Mouse (Mus musculus) layer of hippocampus, adult 2 months (tissue): ENCODE results near the gene Man1c1. TPM values are rescaled to one million over a fixed set of nuclear protein-coding genes. Genes with fewer than 3 reads are reported as not detected.
A peak's percentile ranks its signal among the peaks of the same experiment; 100 is the strongest.

ENCODE experiments used
- DNase-seq, 2 experiments: peaks; one replicate each; pipeline ENCODE4 v3.0.0; 2022; ENCODE audit warnings: low spot score in 2 of 2
- H3K27ac ChIP-seq: fragments of 200-600 bp; 2 replicates; pipeline ENCODE4 v1.8.1; 2022
- H3K4me3 ChIP-seq: fragments of 200-600 bp; 2 replicates; pipeline ENCODE4 v1.8.1; 2022; ENCODE audit warnings: mild to moderate bottlenecking
- CTCF ChIP-seq: fragments of 200-600 bp; conservative IDR thresholded peaks from 2 replicates; pipeline ENCODE4 v1.8.1; 2022; ENCODE audit warnings: antibody characterized with exemption, mild to moderate bottlenecking, moderate library complexity
- total RNA-seq, 2 experiments: library from RNA; stranded (reverse); gene quantifications; 2 replicates each; pipeline ENCODE4 v1.2.3; 2021

Gene Man1c1
- total RNA-seq, 2 experiments from 2014 or later = 22.1 to 25.1 TPM

DNA sequence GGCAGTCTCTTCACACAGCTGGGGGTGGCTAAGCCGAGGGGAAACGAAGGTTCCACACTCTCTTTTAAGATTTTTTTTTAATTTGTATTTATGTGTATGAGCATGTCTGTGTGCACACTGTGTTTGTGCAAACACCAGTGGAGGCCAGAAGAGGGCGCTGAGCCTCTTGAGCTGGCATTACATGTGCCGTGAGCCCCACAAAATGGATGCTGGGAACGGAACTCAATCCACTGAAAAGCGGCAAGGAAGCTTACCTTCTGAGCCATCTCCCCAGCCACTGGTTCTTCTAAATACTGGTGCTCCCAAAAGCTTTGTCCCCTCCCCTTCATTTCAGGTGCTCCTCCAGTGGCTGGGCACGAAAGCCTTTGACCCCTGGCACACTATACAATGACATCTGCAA is 22.3 kb downstream of the Man1c1 start:
- H3K27ac ChIP-seq = no peak overlapping the region
- no peak overlapping the region for H3K4me3 ChIP-seq
- TF ChIP-seq CTCF = peak; percentile 54
- no peak for DNase-seq

DNA sequence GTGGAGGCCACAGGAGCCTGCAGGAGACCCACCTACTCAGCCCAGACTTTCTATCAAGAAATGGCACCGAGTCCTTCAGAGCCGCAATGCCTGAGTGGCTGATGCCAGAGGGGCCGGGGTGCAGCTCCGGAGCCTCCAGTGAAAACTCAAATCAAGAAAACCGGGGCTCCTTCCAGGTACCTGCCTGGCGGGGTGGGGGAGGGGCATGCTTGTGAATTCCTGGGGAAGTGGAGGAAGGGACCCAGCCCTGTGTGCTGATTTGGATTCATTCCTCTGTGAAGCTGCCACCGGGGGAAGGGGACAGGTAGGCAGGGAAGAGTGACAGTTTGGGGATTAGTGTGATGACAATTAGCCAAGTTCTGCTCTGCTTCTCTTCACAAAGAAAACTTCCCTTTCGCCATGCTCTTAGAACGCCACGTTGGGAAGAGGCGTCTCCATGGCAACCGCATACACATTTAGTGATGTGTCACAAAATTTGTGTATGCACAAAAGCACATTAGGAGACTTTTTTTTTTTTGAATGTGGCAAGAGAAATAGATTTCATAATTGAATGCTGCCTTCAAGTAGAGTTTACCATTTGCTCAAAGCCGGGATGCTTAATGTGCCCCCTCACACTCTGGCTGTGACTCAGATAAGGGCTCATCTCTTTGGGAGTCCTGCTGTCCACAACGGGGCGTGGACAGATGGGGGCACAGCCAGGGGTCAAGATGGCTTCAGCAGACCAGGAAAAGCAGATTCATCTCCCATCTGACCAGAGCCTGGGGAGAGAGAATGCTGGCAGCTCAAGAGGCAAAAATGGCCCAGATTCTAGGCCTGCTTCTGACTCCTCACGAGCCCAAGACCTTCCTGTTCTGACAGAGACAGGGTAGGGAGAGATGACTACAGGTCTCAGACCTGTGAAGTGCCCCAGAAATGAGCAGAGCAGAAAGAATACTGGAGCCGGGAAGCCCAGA is 26.3 kb downstream of the Man1c1 start:
- DNase-seq = peak; percentile 59 to 68
- H3K27ac ChIP-seq = peak overlapping the region; percentile 67
- H3K4me3 ChIP-seq = no peak overlapping the region
- TF ChIP-seq CTCF = no peak

GRCm38 (mm10) chr4:134675800-134676199 is 28.3 kb downstream of the Man1c1 start:
- H3K27ac ChIP-seq = no peak overlapping the region
- no peak for DNase-seq
- no peak overlapping the region for H3K4me3 ChIP-seq
- TF ChIP-seq CTCF = no peak

DNA sequence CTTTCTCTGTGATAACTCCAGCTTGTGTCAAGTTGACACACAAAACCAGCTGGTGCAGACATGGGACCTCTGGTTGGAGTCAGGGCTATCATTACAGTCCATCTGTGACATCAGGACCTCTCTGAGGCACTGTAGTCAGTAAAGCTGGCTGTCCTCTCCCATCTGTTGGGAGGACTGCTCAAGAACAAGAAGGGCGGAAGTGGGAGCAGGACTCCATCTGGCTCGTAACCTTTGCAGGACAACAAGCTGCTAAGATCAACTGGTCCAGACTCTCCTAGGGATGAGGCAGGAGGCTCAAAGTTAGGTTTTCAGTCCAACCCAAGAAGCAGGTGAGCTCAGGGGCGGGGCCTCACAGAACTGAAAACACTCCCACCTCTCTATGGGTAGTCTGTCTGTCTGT is 29.1 kb downstream of the Man1c1 start:
- Histone ChIP-seq H3K4me3 (no peak overlapping the region), H3K27ac (no peak overlapping the region)
- no peak for DNase-seq
- TF ChIP-seq CTCF = no peak

- no peak overlapping the region for H3K27ac ChIP-seq
- no peak overlapping the region for H3K4me3 ChIP-seq
- no peak for DNase-seq
- TF ChIP-seq CTCF = no peak
These were observed 30.1 kb downstream of the Man1c1 start for GRCm38 (mm10) chr4:134673882-134674463.

DNA sequence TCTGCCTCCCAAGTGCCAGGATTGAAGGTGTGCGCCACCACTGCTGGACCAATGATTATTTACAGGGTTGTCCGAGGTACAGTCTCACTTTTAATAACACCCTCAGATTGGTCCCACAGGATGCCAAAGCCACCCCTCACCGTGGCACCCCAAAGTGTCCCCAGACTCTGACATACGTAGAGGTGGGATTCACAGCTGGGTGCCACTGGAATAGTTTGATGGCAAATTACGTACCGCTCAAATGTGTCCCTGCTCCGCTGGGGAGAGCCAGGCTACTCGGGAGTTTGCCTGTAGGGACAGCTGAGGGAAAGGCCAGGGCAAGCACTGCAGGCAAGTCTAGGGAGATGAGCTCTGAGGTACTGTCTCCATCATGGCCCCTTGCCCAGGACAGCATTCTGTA is 30.9 kb downstream of the Man1c1 start:
- TF ChIP-seq CTCF = no peak
- DNase-seq = no peak
- H3K27ac ChIP-seq = no peak overlapping the region
- H3K4me3 ChIP-seq = no peak overlapping the region

- no peak for DNase-seq
- H3K27ac ChIP-seq = no peak overlapping the region
- no peak overlapping the region for H3K4me3 ChIP-seq
- TF ChIP-seq CTCF = no peak
These were observed 31.8 kb downstream of the Man1c1 start for GRCm38 (mm10) chr4:134672326-134672725.

- no peak for DNase-seq
- Histone ChIP-seq H3K27ac (no peak overlapping the region), H3K4me3 (no peak overlapping the region)
- no peak for TF ChIP-seq CTCF
These were observed 32.4 kb downstream of the Man1c1 start for GRCm38 (mm10) chr4:134671660-134672173.

DNA sequence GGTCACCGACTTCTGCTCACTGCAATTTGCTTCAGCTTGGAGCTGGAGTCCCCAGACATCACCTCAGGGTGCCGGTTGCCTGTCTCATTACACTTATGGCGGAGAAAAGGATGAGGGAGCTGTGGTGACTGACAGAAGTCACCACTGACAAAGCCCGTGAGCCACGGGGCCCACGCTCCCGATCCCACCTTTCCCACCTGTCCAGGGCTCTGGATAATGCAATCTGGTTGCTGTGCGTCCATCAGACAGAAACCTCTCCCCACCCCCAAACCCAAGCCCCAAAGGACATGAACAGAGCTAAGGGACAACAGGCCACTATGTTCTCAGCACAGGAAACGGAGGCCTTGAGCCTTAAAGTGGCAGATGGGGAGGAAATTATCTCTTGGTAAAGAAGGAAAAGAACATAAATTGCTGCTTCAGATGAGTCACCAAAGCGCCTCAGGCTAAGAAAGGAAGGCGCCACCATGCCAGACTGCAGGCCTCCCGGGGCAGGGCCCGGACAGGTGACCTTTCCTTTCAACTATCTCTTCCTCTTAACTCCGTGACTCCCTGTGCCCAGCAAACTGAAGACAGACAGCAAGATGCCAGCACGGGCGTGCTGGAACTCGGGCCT is 34.2 kb downstream of the Man1c1 start:
- Histone ChIP-seq H3K4me3 (no peak overlapping the region), H3K27ac (no peak overlapping the region; the same call in 1 of the 2 replicates)
- DNase-seq = no peak
- no peak for TF ChIP-seq CTCF

DNA sequence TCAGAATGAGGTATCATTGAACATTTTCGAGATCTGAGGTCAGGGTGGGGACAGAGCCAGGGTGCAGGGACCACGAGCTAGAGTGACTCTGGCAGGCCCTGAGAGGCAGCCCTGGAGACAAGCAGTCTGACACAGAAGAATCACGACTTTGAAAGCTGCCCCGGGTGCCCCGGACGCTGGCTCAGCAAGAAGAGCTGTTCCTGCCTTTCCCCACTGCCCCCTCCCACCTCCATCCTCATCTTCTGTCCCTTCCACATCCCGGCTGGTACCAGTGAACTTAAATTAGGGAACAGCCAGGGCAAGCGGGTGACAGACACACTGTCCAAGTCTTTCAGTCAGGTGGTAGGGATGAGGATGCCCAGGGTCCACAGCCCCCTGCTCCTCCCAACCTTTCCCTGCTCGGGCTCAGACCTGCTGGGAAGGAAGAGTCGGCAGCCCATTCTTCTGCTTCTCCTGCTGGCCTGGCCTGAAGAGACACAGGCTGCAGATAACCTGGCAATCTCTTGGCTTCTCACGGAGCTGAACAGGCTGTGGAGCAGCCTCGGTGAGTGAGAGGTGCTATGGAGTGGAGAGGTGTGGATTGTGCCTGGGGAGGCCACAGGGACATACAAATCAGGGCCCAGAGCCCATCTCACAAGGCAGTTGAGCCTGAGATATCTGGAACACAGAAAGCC is 35.6 kb downstream of the Man1c1 start:
- Histone ChIP-seq H3K27ac (no peak overlapping the region), H3K4me3 (no peak overlapping the region)
- no peak for TF ChIP-seq CTCF
- no peak for DNase-seq

DNA sequence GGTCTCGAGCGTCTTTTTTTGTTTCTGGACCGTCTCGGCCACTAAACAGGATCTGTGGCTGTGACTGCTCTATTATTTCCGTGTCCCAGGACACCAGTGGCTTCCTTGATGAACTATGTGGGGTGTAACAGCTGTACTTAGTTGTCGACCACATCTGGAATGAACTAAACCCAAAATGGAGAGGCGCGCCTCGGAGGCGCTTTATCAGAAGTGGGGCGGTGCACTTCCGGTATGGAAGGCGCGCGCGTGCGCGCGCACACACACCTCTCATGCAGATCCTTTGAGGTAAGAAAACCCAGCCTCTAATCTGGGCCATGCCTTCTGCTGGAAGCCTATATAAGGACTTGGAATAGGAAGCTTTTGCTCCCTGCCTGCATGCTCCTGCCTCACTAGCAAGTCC is 37.7 kb downstream of the Man1c1 start:
- Histone ChIP-seq H3K27ac (no peak overlapping the region), H3K4me3 (no peak overlapping the region)
- no peak for TF ChIP-seq CTCF
- no peak for DNase-seq

DNA sequence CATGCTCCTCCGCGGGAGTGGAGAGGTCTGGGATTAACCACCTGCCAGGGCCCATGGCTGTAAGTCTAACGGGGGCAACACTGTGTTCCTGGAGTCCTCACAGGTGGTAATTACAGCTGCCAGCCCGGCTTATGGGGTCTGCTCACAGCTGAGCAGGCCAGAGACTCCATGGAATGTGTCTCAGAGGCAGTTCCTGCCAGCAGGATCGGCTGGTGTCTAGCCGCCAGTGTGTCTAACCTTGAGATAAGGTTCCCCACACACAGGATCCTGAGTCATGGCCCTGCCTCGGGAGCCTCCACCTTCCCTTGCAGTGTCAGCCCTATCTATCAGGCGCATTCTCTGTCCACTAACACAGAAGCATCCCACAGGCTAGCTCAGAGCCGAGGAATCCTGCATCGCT is 41.0 kb downstream of the Man1c1 start:
- DNase-seq = no peak
- no peak for TF ChIP-seq CTCF
- no peak overlapping the region for H3K27ac ChIP-seq
- no peak overlapping the region for H3K4me3 ChIP-seq
